Mouse (Mus musculus) forebrain, embryonic 11.5 days (tissue): ENCODE data around the gene Mpped2. TPM values are rescaled to one million over a fixed set of nuclear protein-coding genes. Genes with fewer than 3 reads are reported as not detected.

Experiments used
- ATAC-seq: fragments of 200-750 bp; cut with Nextera tagmentation; replicated peaks from 2 replicates; pipeline ENCODE4 v1.8.0; 2017; ENCODE audit warnings: moderate TSS enrichment; ENCODE audit not compliant: low FRiP score
- DNase-seq: peaks from one replicate; pipeline ENCODE4 v3.0.0-alpha.2; 2017; ENCODE audit warnings: low spot score
- H3K27ac ChIP-seq: fragments of 300-500 bp; sonication (generic); 2 replicates; pipeline ENCODE4 v1.5.1; 2014; ENCODE audit warnings: low read depth, low read length
- H3K27me3 ChIP-seq: fragments of 300-500 bp; sonication (generic); 2 replicates; pipeline ENCODE4 v1.6.1; 2014; ENCODE audit warnings: mild to moderate bottlenecking, low read length, mixed read lengths; ENCODE audit not compliant: control insufficient read depth, insufficient read depth
- H3K36me3 ChIP-seq: fragments of 300-500 bp; sonication (generic); 2 replicates; pipeline ENCODE4 v1.6.1; 2014; ENCODE audit warnings: mild to moderate bottlenecking, low read length, moderate library complexity, mixed read lengths; ENCODE audit not compliant: control insufficient read depth, insufficient read depth
- H3K4me1 ChIP-seq: fragments of 300-500 bp; sonication (generic); replicated peaks from 2 replicates; pipeline ENCODE4 v1.6.1; 2014; ENCODE audit warnings: low read length, mixed read lengths; ENCODE audit not compliant: control insufficient read depth, insufficient read depth
- H3K4me2 ChIP-seq: fragments of 300-500 bp; sonication (generic); 2 replicates; pipeline ENCODE4 v1.6.1; 2014; ENCODE audit warnings: low read depth, mild to moderate bottlenecking, low read length, moderate library complexity, mixed read lengths; ENCODE audit not compliant: severe bottlenecking
- H3K4me3 ChIP-seq: fragments of 300-500 bp; sonication (generic); 2 replicates; pipeline ENCODE4 v1.5.1; 2014; ENCODE audit warnings: low read depth, low read length
- H3K9ac ChIP-seq: fragments of 300-500 bp; sonication (generic); 2 replicates; pipeline ENCODE4 v1.6.1; 2014; ENCODE audit warnings: low read length
- H3K9me3 ChIP-seq: fragments of 300-500 bp; sonication (generic); 2 replicates; pipeline ENCODE4 v1.6.1; 2016; ENCODE audit warnings: low read length, mixed read lengths; ENCODE audit not compliant: control insufficient read depth
- whole genome bisulfite sequencing: fragments of 180-500 bp; shearing (Covaris S2); extraction: QIAGEN DNeasy Blood & Tissue Kit; methylation state at CpG from one replicate; pipeline ENCODE4 v1.1.7; 2014; 5-methylcytosine and 5-hydroxymethylcytosine counted together
- polyA plus RNA-seq: library from polyadenylated mRNA; unstranded; fragments of >200 nt; fragmentation: Nextera tagmentation; extraction: Ambion mirVana; gene quantifications from 2 replicates; pipeline ENCODE4 v1.2.1, GENCODE M21; 2014

Mpped2 gene
- polyA plus RNA-seq, 1 experiment from 2014 or later, result 102 TPM

DNA sequence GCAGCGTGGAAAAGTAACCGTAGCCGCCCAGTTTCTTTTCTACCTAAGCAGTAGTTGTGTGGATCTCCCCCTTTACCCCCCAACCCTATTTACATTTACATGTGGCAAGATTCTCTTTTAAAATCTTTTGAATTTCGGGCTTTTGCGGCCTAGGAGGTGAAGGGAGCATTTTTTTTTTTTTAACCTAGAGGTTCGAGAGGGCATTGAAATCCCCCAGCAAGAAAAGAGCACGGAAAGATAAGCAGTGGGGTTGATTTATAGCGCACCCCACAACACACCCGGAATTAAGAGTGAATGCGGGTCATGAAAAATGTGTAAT, 1.5 kb downstream of the Mpped2 start:
- Histone ChIP-seq H3K4me1 (peaks cover 9% of the 10 kb centered on the region; the same call in 1 of the 2 replicates), H3K4me2 (peak overlapping the region; percentile 97), H3K27ac (peak overlapping the region; percentile 98), H3K9ac (peak overlapping the region; percentile 98), H3K36me3 (no peaks in the 10 kb centered on the region; the same call in 1 of the 2 replicates), H3K27me3 (no peaks in the 10 kb centered on the region), H3K9me3 (no peaks in the 10 kb centered on the region), H3K4me3 (peak overlapping the region; percentile 84)
- no peak for DNase-seq
- no peak for ATAC-seq
- WGBS, result 0% methylated on average over 10 of the region's 10 CpGs

DNA sequence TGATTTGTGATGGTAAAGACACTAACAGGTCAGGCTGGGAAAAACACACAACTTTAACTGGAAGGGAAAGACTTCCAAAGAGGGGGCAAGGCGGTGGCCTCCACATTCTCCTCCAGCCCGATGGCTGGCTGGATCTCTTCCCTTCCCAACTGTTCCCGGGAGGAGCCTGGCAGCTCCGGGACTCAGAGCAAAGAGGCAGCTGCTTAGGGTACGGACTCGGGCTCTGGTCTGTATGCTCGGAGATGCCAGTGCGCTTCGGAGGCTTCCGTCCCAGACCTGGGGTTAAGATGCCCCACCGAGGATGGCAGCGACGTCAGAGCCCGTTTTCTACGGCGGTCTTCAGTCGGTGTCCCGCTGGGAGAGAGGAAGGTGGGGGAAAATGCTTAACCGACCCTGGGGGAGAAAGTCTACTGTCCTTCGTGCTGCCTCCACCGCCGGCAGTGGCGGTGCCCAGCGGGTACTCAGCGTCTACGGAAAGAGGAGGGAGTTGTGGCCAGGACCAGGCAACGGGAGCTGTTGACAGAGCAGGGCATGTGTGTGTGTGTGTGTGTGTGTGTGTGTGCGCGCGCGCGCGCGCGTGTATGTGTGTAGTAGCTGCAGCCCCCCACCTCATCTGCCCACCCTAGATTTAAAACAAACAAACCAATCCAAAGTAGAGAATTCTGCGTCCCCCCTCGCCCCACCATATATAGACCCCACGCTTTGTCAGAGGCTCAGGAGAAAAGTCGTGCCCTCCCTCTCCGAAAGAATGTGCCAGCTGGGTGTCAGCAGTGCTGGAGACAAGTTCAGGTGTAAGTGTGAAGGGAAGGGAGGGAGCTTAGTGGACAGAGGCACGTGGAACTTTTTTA, 2.0 kb downstream of the Mpped2 start:
- DNase-seq (peak; percentile 73), ATAC-seq (no peak; the same call in 1 of the 2 replicates)
- peaks cover 9% of the 10 kb centered on the region; the same call in 1 of the 2 replicates for H3K4me1 ChIP-seq
- H3K4me2 ChIP-seq, result peak overlapping the region; percentile 97
- peak overlapping the region; percentile 98 for H3K27ac ChIP-seq
- H3K36me3 ChIP-seq, result no peaks in the 10 kb centered on the region; the same call in 1 of the 2 replicates
- peak overlapping the region; percentile 98 for H3K9ac ChIP-seq
- peak overlapping the region; percentile 84 for H3K4me3 ChIP-seq
- WGBS, result under 1% methylated on average over 41 of the region's 41 CpGs
- no peaks in the 10 kb centered on the region for H3K27me3 ChIP-seq
- H3K9me3 ChIP-seq, result no peaks in the 10 kb centered on the region

DNA sequence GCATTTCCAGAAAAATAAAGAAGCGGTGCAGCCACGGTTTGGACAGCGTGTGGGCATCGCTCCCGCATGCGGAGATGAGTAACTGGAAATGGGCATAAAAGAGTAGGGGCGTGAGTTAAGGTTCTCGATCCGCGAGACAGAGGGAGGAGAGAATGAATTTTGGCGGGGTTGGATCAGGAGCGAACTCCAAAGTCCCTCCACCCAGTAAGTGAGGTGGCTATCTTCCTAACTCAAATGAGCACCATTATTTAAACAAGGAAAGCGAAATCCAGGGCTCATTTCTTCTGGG, 2.6 kb downstream of the Mpped2 start:
- DNase-seq (no peak), ATAC-seq (no peak)
- H3K4me2 ChIP-seq, result peak overlapping the region; percentile 97
- H3K27me3 ChIP-seq, result no peaks in the 10 kb centered on the region
- peak overlapping the region; percentile 84 for H3K4me3 ChIP-seq
- H3K27ac ChIP-seq, result no peak overlapping the region; the same call in 1 of the 2 replicates
- no peaks in the 10 kb centered on the region for H3K9me3 ChIP-seq
- peaks cover 9% of the 10 kb centered on the region; the same call in 1 of the 2 replicates for H3K4me1 ChIP-seq
- H3K36me3 ChIP-seq, result no peaks in the 10 kb centered on the region; the same call in 1 of the 2 replicates
- peak overlapping the region; percentile 98 for H3K9ac ChIP-seq
- 2% methylated on average over 13 of the region's 13 CpGs for WGBS

DNA sequence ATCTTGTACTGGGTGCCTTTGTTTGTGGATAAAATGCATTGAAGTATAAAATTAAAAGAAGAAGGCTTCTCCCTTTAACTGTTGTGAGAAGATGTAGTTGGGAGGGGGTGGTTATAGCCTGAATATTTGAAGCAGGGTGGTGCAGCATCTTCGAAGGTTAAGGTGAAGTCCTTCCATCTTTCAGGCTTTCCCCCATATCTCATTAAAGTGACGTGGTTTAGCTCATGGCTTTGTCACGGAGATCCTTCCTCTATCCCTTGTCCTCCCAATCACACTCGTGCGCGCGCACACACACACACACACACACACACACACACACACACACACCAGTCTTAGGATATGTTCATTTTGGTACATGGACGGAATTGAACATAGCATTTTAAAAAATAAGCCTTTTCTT, 3.3 kb downstream of the Mpped2 start:
- ATAC-seq, result no peak
- Histone ChIP-seq H3K36me3 (no peaks in the 10 kb centered on the region; the same call in 1 of the 2 replicates), H3K4me1 (peaks cover 9% of the 10 kb centered on the region; the same call in 1 of the 2 replicates), H3K4me2 (peak overlapping the region; percentile 97), H3K9me3 (no peaks in the 10 kb centered on the region), H3K9ac (peak overlapping the region; percentile 98; the same call in 1 of the 2 replicates), H3K4me3 (peak overlapping the region; percentile 84), H3K27ac (0 out of 2 replicates have a peak overlapping the region, but pooled peaks have one; percentile 18), H3K27me3 (no peaks in the 10 kb centered on the region)
- DNase-seq, result no peak
- WGBS, result 71% methylated on average over 8 of the region's 8 CpGs

DNA sequence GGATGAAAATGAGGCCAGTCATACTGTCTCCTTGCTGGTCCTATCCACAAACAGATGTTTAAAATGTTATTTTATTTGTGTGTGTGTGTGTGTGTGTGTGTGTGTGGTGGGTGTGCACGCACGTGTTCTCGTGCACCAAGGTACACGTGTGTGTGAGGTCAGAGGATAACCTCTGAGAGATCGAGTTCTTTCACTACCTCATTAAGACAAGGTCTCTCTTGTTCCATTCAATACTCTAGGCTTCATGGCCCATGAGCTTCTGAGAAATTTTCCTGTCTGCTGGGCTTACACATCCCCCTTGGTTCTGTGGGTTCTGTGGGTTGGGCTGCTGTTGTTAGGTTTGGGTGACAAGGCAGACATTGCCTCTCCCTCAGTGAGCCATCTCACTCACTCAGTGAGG, 12.6 kb downstream of the Mpped2 start:
- ATAC-seq (no peak; the same call in 1 of the 2 replicates), DNase-seq (no peak)
- Histone ChIP-seq H3K4me3 (no peak overlapping the region), H3K9ac (no peak overlapping the region), H3K27me3 (no peaks in the 10 kb centered on the region), H3K4me2 (no peak overlapping the region), H3K4me1 (0 out of 2 replicates have a peak, but pooled peaks cover 2% of the 10 kb centered on the region), H3K27ac (no peak overlapping the region), H3K9me3 (no peaks in the 10 kb centered on the region), H3K36me3 (no peaks in the 10 kb centered on the region)
- 86% methylated on average over 5 of the region's 5 CpGs for WGBS

DNA sequence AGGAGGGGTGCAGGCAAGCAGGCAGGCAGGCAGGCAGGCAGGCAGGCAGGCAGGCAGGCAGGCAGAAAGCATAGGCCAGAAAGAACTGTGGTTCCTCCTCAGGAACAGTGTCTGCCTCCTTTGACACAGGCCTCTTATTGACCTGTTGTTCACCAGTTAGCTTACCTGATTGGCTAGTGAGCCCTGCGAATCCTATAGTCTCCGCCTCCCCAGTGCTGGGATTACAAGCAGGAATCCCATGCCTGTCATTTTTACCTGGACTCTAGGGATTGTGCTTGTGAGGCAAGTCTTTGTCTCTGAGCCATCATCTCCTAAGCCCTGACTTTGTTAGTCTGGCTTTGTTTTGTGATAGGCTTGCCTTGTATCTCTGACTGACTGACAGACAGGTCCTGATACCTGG, 14.1 kb downstream of the Mpped2 start:
- 0 out of 2 replicates have a peak, but pooled peaks cover 7% of the 10 kb centered on the region for H3K4me1 ChIP-seq
- H3K27me3 ChIP-seq, result no peaks in the 10 kb centered on the region
- no peak overlapping the region for H3K4me2 ChIP-seq
- H3K36me3 ChIP-seq, result no peaks in the 10 kb centered on the region
- H3K9ac ChIP-seq, result no peak overlapping the region
- no peaks in the 10 kb centered on the region for H3K9me3 ChIP-seq
- ATAC-seq, result peak; percentile 37; the same call in 1 of the 2 replicates
- no peak for DNase-seq
- WGBS, result 81% methylated on average over 2 of the region's 2 CpGs
- no peak overlapping the region for H3K27ac ChIP-seq
- H3K4me3 ChIP-seq, result no peak overlapping the region

DNA sequence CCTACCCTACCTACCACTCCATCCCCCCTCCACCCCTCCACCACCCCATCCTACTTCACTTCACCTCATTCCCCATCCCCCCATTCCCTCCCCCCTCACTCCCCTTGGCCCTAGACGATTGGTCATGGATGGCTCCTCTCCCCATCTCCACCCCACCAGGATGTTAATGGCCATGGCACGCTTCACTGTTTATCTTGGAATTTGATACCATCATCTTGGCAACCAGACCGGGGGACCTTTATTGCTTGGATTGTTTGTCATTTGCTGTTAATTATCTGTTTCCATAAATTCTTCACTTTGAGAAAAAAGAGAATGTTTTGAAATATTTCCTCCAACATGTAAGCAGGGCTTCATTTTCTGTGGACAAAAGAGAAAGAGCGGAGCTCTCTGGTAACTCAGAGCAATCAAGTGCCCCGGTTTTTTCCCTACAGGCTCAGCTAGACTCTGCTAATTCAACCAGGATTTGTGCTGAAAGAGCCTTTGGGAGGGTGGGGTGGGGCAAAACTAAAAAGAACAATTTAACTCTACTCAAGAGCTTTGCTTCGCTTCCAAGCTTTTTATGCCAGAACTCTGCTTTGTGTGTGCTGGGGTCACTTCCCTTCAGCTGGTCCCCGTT, 17.9 kb downstream of the Mpped2 start:
- H3K27me3 ChIP-seq, result no peaks in the 10 kb centered on the region
- no peak overlapping the region for H3K27ac ChIP-seq
- H3K4me1 ChIP-seq, result peaks cover 14% of the 10 kb centered on the region
- ATAC-seq (no peak), DNase-seq (no peak)
- H3K9me3 ChIP-seq, result no peaks in the 10 kb centered on the region
- WGBS, result 7% methylated on average over 7 of the region's 7 CpGs
- H3K36me3 ChIP-seq, result no peaks in the 10 kb centered on the region
- no peak overlapping the region for H3K4me3 ChIP-seq
- H3K9ac ChIP-seq, result no peak overlapping the region
- no peak overlapping the region for H3K4me2 ChIP-seq

DNA sequence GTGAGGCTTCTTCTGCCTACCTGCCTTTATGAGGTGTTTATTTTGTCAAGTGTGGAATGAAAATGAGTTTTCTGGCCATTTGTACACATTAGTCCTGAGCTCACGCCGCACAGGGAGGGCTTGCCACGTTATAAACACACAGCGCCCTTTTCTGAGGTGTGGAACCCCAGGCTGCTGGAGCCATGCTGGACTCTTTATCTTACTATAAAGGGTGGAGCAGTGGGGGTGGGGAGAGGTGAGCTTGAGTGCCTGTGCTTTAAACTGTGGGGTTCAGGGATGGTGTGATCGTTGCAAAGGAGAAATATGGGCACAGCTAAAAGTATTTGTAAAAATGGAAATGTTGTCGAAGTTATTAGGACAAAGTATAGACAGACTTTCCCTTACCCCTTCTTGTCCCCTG, 18.4 kb downstream of the Mpped2 start:
- 37% methylated on average over 6 of the region's 6 CpGs for WGBS
- Histone ChIP-seq H3K36me3 (no peaks in the 10 kb centered on the region), H3K4me2 (no peak overlapping the region), H3K9ac (no peak overlapping the region), H3K27me3 (no peaks in the 10 kb centered on the region), H3K9me3 (no peaks in the 10 kb centered on the region), H3K27ac (no peak overlapping the region), H3K4me1 (peaks cover 19% of the 10 kb centered on the region), H3K4me3 (no peak overlapping the region)
- no peak for ATAC-seq
- DNase-seq, result peak; percentile 48
